7 mouse cellular contexts compared by ENCODE assay signal in genomic region chr15:101267053-101268032, GRCm38 (mm10). TPM values are rescaled to one million over a fixed set of nuclear protein-coding genes. Genes with fewer than 3 reads are reported as not detected.
DNase-seq lines count a peak whose midpoint lies in the region; ATAC-seq lines count a peak whose summit lies in the region.

No protein-coding gene starts in this region.

- H3K4me2 ChIP-seq in kidney, embryonic 15.5 days = peak overlapping the region; percentile 94

- peak overlapping the region; percentile 52 for H3K9ac ChIP-seq in kidney, embryonic 15.5 days

- H3K36me3 ChIP-seq in kidney, embryonic 15.5 days = peaks cover 10% of the 10 kb centered on the region

- ATAC-seq in granulocyte monocyte progenitor cell, adult 5-6 weeks (replicated peaks; ENCODE audit: poor library complexity, severe bottlenecking) = 0 out of 2 replicates have a peak, but pooled peaks have one; percentile 6
- peak; percentile 17 for ATAC-seq in kidney, embryonic 15.5 days (replicated peaks; ENCODE audit: low FRiP score)

- WGBS in kidney, embryonic 15.5 days = 3% methylated on average over 25 of the region's 25 CpGs

- H3K9me3 ChIP-seq in kidney, embryonic 15.5 days (replicated peaks) = no peaks in the 10 kb centered on the region

- H3K4me1 ChIP-seq in kidney, embryonic 15.5 days = peaks cover 46% of the 10 kb centered on the region

- peak overlapping the region; percentile 45 for H3K27ac ChIP-seq in kidney, embryonic 15.5 days

- DNase-seq in B cell, adult 2 months = peak; percentile 47 to 52
- peak; percentile 96 for DNase-seq in ES-CJ7 (ENCODE audit: low read depth, low spot score)
- DNase-seq in lung, postnatal 4 days = peak; percentile 69
- no peak for DNase-seq in ovary, postnatal 36 days (ENCODE audit: low spot score)
- DNase-seq in natural killer cell, adult 2 months (ENCODE audit: low spot score in 2 of 2) = no peak

- peak overlapping the region; percentile 56 for H3K4me3 ChIP-seq in kidney, embryonic 15.5 days (replicated peaks)

- peaks cover 27% of the 10 kb centered on the region; the same call in 1 of the 2 replicates for H3K27me3 ChIP-seq in kidney, embryonic 15.5 days

RNA-seq across cellular contexts. Expression of gene Nr4a1, which starts 13.3 kb away (rescaled TPM):
- 1.4 and 4.0 TPM in 2 replicates for total RNA-seq in granulocyte monocyte progenitor cell, adult 5-6 weeks (2014; fragmentation: Nextera tagmentation)
- total RNA-seq in granulocyte monocyte progenitor cell, adult 5-6 weeks (2017) = 2.4 and 4.1 TPM in 2 replicates
- polyA plus RNA-seq in kidney, embryonic 15.5 days (2015; fragmentation: Nextera tagmentation; extraction: Ambion mirVana) = 9.8 and 10.0 TPM in 2 replicates

RNA-seq across cellular contexts. Expression of gene Atg101, which starts 16.7 kb away (rescaled TPM):
- total RNA-seq in granulocyte monocyte progenitor cell, adult 5-6 weeks (2014; fragmentation: Nextera tagmentation) = 35.3 and 36.0 TPM in 2 replicates
- 51.9 and 60.6 TPM in 2 replicates for total RNA-seq in granulocyte monocyte progenitor cell, adult 5-6 weeks (2017)
- polyA plus RNA-seq in kidney, embryonic 15.5 days (2015; fragmentation: Nextera tagmentation; extraction: Ambion mirVana) = 75.0 and 80.1 TPM in 2 replicates

RNA-seq across cellular contexts. Expression of gene 6030408B16Rik, which starts 25.7 kb away (rescaled TPM):
- total RNA-seq in granulocyte monocyte progenitor cell, adult 5-6 weeks (2014; fragmentation: Nextera tagmentation) = 0.60 TPM in 1 of 2 replicates, not detected in the other
- 0.86 TPM in 1 of 2 replicates, not detected in the other for total RNA-seq in granulocyte monocyte progenitor cell, adult 5-6 weeks (2017)
- polyA plus RNA-seq in kidney, embryonic 15.5 days (2015; fragmentation: Nextera tagmentation; extraction: Ambion mirVana) = 18.1 and 19.9 TPM in 2 replicates

RNA-seq across cellular contexts. Expression of gene Grasp, which starts 43.4 kb away (rescaled TPM):
- 3.2 and 4.1 TPM in 2 replicates for total RNA-seq in granulocyte monocyte progenitor cell, adult 5-6 weeks (2014; fragmentation: Nextera tagmentation)
- total RNA-seq in granulocyte monocyte progenitor cell, adult 5-6 weeks (2017) = 0.26 and 1.0 TPM in 2 replicates
- polyA plus RNA-seq in kidney, embryonic 15.5 days (2015; fragmentation: Nextera tagmentation; extraction: Ambion mirVana) = 4.7 TPM in 2 replicates

Comparison
In these comparisons a context has a peak if more than half of its experiments do, and no peak if none do; other contexts are left out.
1. DNase-seq: peak in B cell, adult 2 months (2 of 2), ES-CJ7 (single experiment) and lung, postnatal 4 days (2 of 2); none in ovary, postnatal 36 days (single experiment) and natural killer cell, adult 2 months (0 of 2).